30 mouse cellular contexts compared by ENCODE assay signal in genomic region chr2:130965042-130965441, GRCm38 (mm10). TPM values are rescaled to one million over a fixed set of nuclear protein-coding genes. Genes with fewer than 3 reads are reported as not detected.
DNase-seq lines count a peak whose midpoint lies in the region; ATAC-seq and TF ChIP-seq lines count a peak whose summit lies in the region.
"Had no signal": no experiment of that assay in that cellular context is flagged by ENCODE, and none has a peak within 500 bp of the region (broad histone marks: within the 10 kb centered on the region; RNA-seq: fewer than 3 reads in every experiment).

No protein-coding gene starts in this region.

- H3K27me3 ChIP-seq in liver, embryonic 12.5 days (replicated peaks), result no peaks in the 10 kb centered on the region
- no peaks in the 10 kb centered on the region for H3K27me3 ChIP-seq in liver, embryonic 16.5 days (ENCODE audit: control insufficient read depth, insufficient read depth, low read depth, low read length)
- H3K27me3 ChIP-seq in limb, embryonic 10.5 days (ENCODE audit: low read depth, poor library complexity, severe bottlenecking), result no peaks in the 10 kb centered on the region
- H3K27me3 ChIP-seq: CH12.LX; heart, embryonic 12.5 days; hindbrain, embryonic 12.5 days; kidney, embryonic 15.5 days; limb, embryonic 15.5 days; midbrain, embryonic 12.5 days; neural tube, embryonic 15.5 days; Patski; stomach, embryonic 15.5 days had no signal

- no peak for DNase-seq in liver
- peak; percentile 40 for DNase-seq in lung, postnatal 10 days
- no peak for DNase-seq in limb, embryonic 10.5 days (ENCODE audit: low spot score)
- DNase-seq in T-cell, adult 2 months (ENCODE audit: low spot score), result no peak
- DNase-seq in gastrocnemius, adult 18-20 months (ENCODE audit: low spot score), result no peak
- no peak for DNase-seq in layer of hippocampus, adult 2 months (ENCODE audit: low spot score in 2 of 2)
- DNase-seq: adrenal gland, postnatal 10 days; B cell, adult 2 months; cerebellum, adult 8-10 months; cerebellum, postnatal 36 days; gastrocnemius, postnatal 14 days; heart, adult 11 months; heart, postnatal 14 days; kidney, postnatal 36 days; right cerebral cortex, adult 18-20 months; thymus, adult 18-20 months; thymus, postnatal 36 days had no signal

- peaks cover 8% of the 10 kb centered on the region; the same call in 1 of the 2 replicates for H3K36me3 ChIP-seq in liver, embryonic 12.5 days
- no peaks in the 10 kb centered on the region for H3K36me3 ChIP-seq in liver, embryonic 16.5 days (ENCODE audit: control insufficient read depth, insufficient read depth)
- peaks cover 2% of the 10 kb centered on the region; the same call in 1 of the 2 replicates for H3K36me3 ChIP-seq in limb, embryonic 10.5 days
- H3K36me3 ChIP-seq: hindbrain, embryonic 12.5 days; midbrain, embryonic 12.5 days; stomach, embryonic 15.5 days had no signal

- H3K4me3 ChIP-seq in liver, embryonic 12.5 days, result no peak overlapping the region
- H3K4me3 ChIP-seq in liver, embryonic 16.5 days (ENCODE audit: low read depth, low read length), result no peak overlapping the region
- no peak overlapping the region for H3K4me3 ChIP-seq in limb, embryonic 10.5 days
- H3K4me3 ChIP-seq in layer of hippocampus, adult 2 months, result no peak overlapping the region
- H3K4me3 ChIP-seq: heart, embryonic 12.5 days; hindbrain, embryonic 12.5 days; kidney, embryonic 15.5 days; limb, embryonic 15.5 days; midbrain, embryonic 12.5 days; neural tube, embryonic 15.5 days; stomach, embryonic 15.5 days had no signal

- H3K4me1 ChIP-seq in liver, embryonic 12.5 days, result peaks cover 19% of the 10 kb centered on the region
- no peaks in the 10 kb centered on the region for H3K4me1 ChIP-seq in liver, embryonic 16.5 days (ENCODE audit: control insufficient read depth, low read depth, low read length)
- no peaks in the 10 kb centered on the region for H3K4me1 ChIP-seq in limb, embryonic 10.5 days
- H3K4me1 ChIP-seq: heart, embryonic 12.5 days; hindbrain, embryonic 12.5 days; kidney, embryonic 15.5 days; limb, embryonic 15.5 days; midbrain, embryonic 12.5 days; neural tube, embryonic 15.5 days; stomach, embryonic 15.5 days had no signal

- TF ChIP-seq CTCF in layer of hippocampus, adult 2 months (conservative IDR thresholded peaks at IDR 0.05), result no peak

- H3K9ac ChIP-seq in liver, embryonic 12.5 days, result no peak overlapping the region
- no peak overlapping the region for H3K9ac ChIP-seq in liver, embryonic 16.5 days (ENCODE audit: low read depth, low read length)
- H3K9ac ChIP-seq: heart, embryonic 12.5 days; hindbrain, embryonic 12.5 days; kidney, embryonic 15.5 days; limb, embryonic 15.5 days; midbrain, embryonic 12.5 days; neural tube, embryonic 15.5 days; stomach, embryonic 15.5 days had no signal

- no peaks in the 10 kb centered on the region for H3K9me3 ChIP-seq in liver, embryonic 12.5 days (replicated peaks)
- H3K9me3 ChIP-seq in liver, embryonic 16.5 days (replicated peaks; ENCODE audit: control insufficient read depth, low read length), result no peaks in the 10 kb centered on the region
- no peaks in the 10 kb centered on the region for H3K9me3 ChIP-seq in limb, embryonic 10.5 days (replicated peaks)
- H3K9me3 ChIP-seq: G1E; heart, embryonic 12.5 days; hindbrain, embryonic 12.5 days; kidney, embryonic 15.5 days; limb, embryonic 15.5 days; midbrain, embryonic 12.5 days; neural tube, embryonic 15.5 days; stomach, embryonic 15.5 days had no signal

- 0 out of 2 replicates have a peak, but pooled peaks have one; percentile 32 for ATAC-seq in liver, embryonic 12.5 days
- ATAC-seq in liver, embryonic 16.5 days (ENCODE audit: low read depth), result peak; percentile 72
- ATAC-seq: forebrain, embryonic 16.5 days; Patski had no signal

- WGBS in liver, embryonic 12.5 days (ENCODE audit: insufficient replicate concordance), result 68% methylated on average over 1 of the region's 1 CpGs
- 90% methylated on average over 1 of the region's 1 CpGs for WGBS in liver, embryonic 16.5 days (ENCODE audit: insufficient replicate concordance)
- WGBS in limb, embryonic 10.5 days, result 96% methylated on average over 1 of the region's 1 CpGs

- H3K27ac ChIP-seq in liver, embryonic 12.5 days, result 0 out of 2 replicates have a peak overlapping the region, but pooled peaks have one; percentile 25
- H3K27ac ChIP-seq in liver, embryonic 16.5 days (ENCODE audit: low read length), result no peak overlapping the region
- no peak overlapping the region for H3K27ac ChIP-seq in limb, embryonic 10.5 days
- no peak overlapping the region for H3K27ac ChIP-seq in layer of hippocampus, adult 2 months
- H3K27ac ChIP-seq: hindbrain, embryonic 12.5 days; kidney, embryonic 15.5 days; limb, embryonic 15.5 days; midbrain, embryonic 12.5 days; neural tube, embryonic 15.5 days; stomach, embryonic 15.5 days had no signal

- no peak overlapping the region for H3K4me2 ChIP-seq in liver, embryonic 12.5 days
- H3K4me2 ChIP-seq in liver, embryonic 16.5 days (ENCODE audit: low read depth, low read length), result no peak overlapping the region
- H3K4me2 ChIP-seq: heart, embryonic 12.5 days; hindbrain, embryonic 12.5 days; kidney, embryonic 15.5 days; limb, embryonic 15.5 days; midbrain, embryonic 12.5 days; neural tube, embryonic 15.5 days; stomach, embryonic 15.5 days had no signal

RNA-seq across cellular contexts. Expression of gene Atrn, which starts 58.7 kb away (rescaled TPM):
- 3.7 and 4.1 TPM in 2 replicates for polyA plus RNA-seq in liver, embryonic 12.5 days (2016; fragmentation: Nextera tagmentation; extraction: Ambion mirVana)
- polyA plus RNA-seq in liver, embryonic 16.5 days (2015; fragmentation: Nextera tagmentation; extraction: Ambion mirVana), result 2.6 and 3.0 TPM in 2 replicates
- 5.7 and 6.9 TPM in 2 replicates for polyA plus RNA-seq in limb, embryonic 10.5 days (2016; fragmentation: Nextera tagmentation; extraction: Ambion mirVana)
- total RNA-seq in gastrocnemius, adult 18-20 months (2021), result 10 to 100 TPM; 12.0 to 12.7 TPM
- 100 to 1,000 TPM; 111 to 113 TPM for total RNA-seq in layer of hippocampus, adult 2 months (2021)

RNA-seq across cellular contexts. Expression of gene 4930402H24Rik, which starts 58.8 kb away (rescaled TPM):
- polyA plus RNA-seq in liver, embryonic 12.5 days (2016; fragmentation: Nextera tagmentation; extraction: Ambion mirVana), result 10.6 and 13.3 TPM in 2 replicates
- polyA plus RNA-seq in liver, embryonic 16.5 days (2015; fragmentation: Nextera tagmentation; extraction: Ambion mirVana), result 12.3 and 13.4 TPM in 2 replicates
- polyA plus RNA-seq in limb, embryonic 10.5 days (2016; fragmentation: Nextera tagmentation; extraction: Ambion mirVana), result 16.2 and 20.5 TPM in 2 replicates
- 1 to 10 TPM; 2.2 to 5.1 TPM for total RNA-seq in gastrocnemius, adult 18-20 months (2021)
- total RNA-seq in layer of hippocampus, adult 2 months (2021), result 10 to 100 TPM; 77.6 to 89.3 TPM
